Mouse (Mus musculus) myocyte (in vitro differentiated cells): ENCODE measurements at regions not wholly inside any gene's neighbourhood (a gene's known extent, or its start where the extent isn't known, plus 50 kb on each side); places are given as distances from the start of the nearest gene placed in this dataset.

Experiments used
- H3K27me3 ChIP-seq: one replicate; pipeline ENCODE4 v1.6.1; 2011; ENCODE audit not compliant: control insufficient read depth, insufficient read depth, insufficient read length
- H3K36me3 ChIP-seq: one replicate; pipeline ENCODE4 v1.6.1; 2011; ENCODE audit not compliant: control insufficient read depth, insufficient read depth
- H3K4me2 ChIP-seq: one replicate; pipeline ENCODE4 v1.6.1; 2011; ENCODE audit warnings: low read depth, control low read depth
- H3K4me3 ChIP-seq: one replicate; pipeline ENCODE4 v1.5.1; 2011; ENCODE audit warnings: mild to moderate bottlenecking, control low read depth, moderate library complexity
- H3K79me2 ChIP-seq: one replicate; pipeline ENCODE4 v1.6.1; 2011; ENCODE audit not compliant: control insufficient read depth, insufficient read depth
- H3ac ChIP-seq: one replicate; pipeline ENCODE4 v1.6.1; 2011; ENCODE audit not compliant: control insufficient read depth, insufficient read length
- CEBPB ChIP-seq: IDR thresholded peaks from 2 replicates; pipeline ENCODE4 v1.6.1; 2011; ENCODE audit warnings: mild to moderate bottlenecking, moderate library complexity; ENCODE audit not compliant: poor library complexity, insufficient read depth, severe bottlenecking
- E2F4 ChIP-seq: IDR thresholded peaks from one replicate; pipeline ENCODE4 v1.6.1; 2011; ENCODE audit warnings: mild to moderate bottlenecking, control low read depth, moderate library complexity; ENCODE audit not compliant: insufficient read depth
- MAX ChIP-seq: IDR thresholded peaks from one replicate; pipeline ENCODE4 v1.6.1; 2011; ENCODE audit warnings: low read depth, mild to moderate bottlenecking, control low read depth
- MYOD1 ChIP-seq, 3 experiments: IDR thresholded peaks; one replicate each; pipeline ENCODE4 v1.6.1; 2011; ENCODE audit warnings: control low read depth in 2 of 3, low read depth in 2 of 3, mild to moderate bottlenecking in 2 of 3, moderate library complexity in 1 of 3; ENCODE audit not compliant: insufficient read length in 2 of 3, control insufficient read depth in 1 of 3
- MYOG ChIP-seq, 3 experiments: IDR thresholded peaks; one replicate each; pipeline ENCODE4 v1.6.1; 2011; ENCODE audit warnings: control low read depth in 2 of 3, low read depth in 2 of 3, mild to moderate bottlenecking in 2 of 3; ENCODE audit not compliant: insufficient read length in 2 of 3, control insufficient read depth in 1 of 3, insufficient read depth in 1 of 3
- POLR2A ChIP-seq: IDR thresholded peaks from one replicate; pipeline ENCODE4 v1.6.1; 2011; ENCODE audit warnings: low read depth, mild to moderate bottlenecking, control low read depth, moderate library complexity; ENCODE audit not compliant: insufficient read length
- POLR2AphosphoS2 ChIP-seq: IDR thresholded peaks from one replicate; pipeline ENCODE4 v1.6.1; 2011; ENCODE audit warnings: low read depth, control low read depth; ENCODE audit not compliant: insufficient read length
- REST ChIP-seq: IDR thresholded peaks from one replicate; pipeline ENCODE4 v1.6.1; 2011; ENCODE audit warnings: mild to moderate bottlenecking, control low read depth, moderate library complexity; ENCODE audit not compliant: insufficient read depth, insufficient read length
- SRF ChIP-seq: IDR thresholded peaks from one replicate; pipeline ENCODE4 v1.6.1; 2011; ENCODE audit warnings: low read depth; ENCODE audit not compliant: control insufficient read depth, insufficient read length
- TCF12 ChIP-seq: IDR thresholded peaks from one replicate; pipeline ENCODE4 v1.6.1; 2011; ENCODE audit warnings: mild to moderate bottlenecking, control low read depth; ENCODE audit not compliant: poor library complexity, insufficient read depth, severe bottlenecking
- TCF3 ChIP-seq: IDR thresholded peaks from one replicate; pipeline ENCODE4 v1.6.1; 2011; ENCODE audit warnings: low read depth, control low read depth; ENCODE audit not compliant: insufficient read length
- USF1 ChIP-seq: IDR thresholded peaks from one replicate; pipeline ENCODE4 v1.6.1; 2011; ENCODE audit warnings: low read depth, mild to moderate bottlenecking, control low read depth, moderate library complexity

GRCm38 (mm10) chr14:105950924-105951323 lies 54.3 kb upstream of the Spry2 start:
- Histone ChIP-seq H3K36me3 (no peaks in the 10 kb centered on the region), H3K27me3 (no peaks in the 10 kb centered on the region), H3K4me2 (no peak overlapping the region), H3K4me3 (no peak overlapping the region), H3K79me2 (no peaks in the 10 kb centered on the region), H3ac (no peak overlapping the region)
- TF ChIP-seq POLR2A (no peak), E2F4 (no peak), MYOG (IDR thresholded peaks at IDR 0.05; ENCODE audit: control insufficient read depth in 1 of 3, insufficient read depth in 1 of 3, insufficient read length in 2 of 3, low read depth in 2 of 3) (no peak), SRF (no peak), CEBPB (no peak), USF1 (no peak), MAX (no peak), REST (no peak), TCF3 (no peak), MYOD1 (IDR thresholded peaks at IDR 0.05; ENCODE audit: control insufficient read depth in 1 of 3, insufficient read length in 2 of 3, low read depth in 2 of 3) (no peak), POLR2AphosphoS2 (no peak), TCF12 (no peak)

GRCm38 (mm10) chr14:105955082-105955481 lies 58.5 kb upstream of the Spry2 start:
- TF ChIP-seq MAX (peak; percentile 20), USF1 (no peak)
- Histone ChIP-seq H3K27me3 (no peaks in the 10 kb centered on the region), H3K79me2 (no peaks in the 10 kb centered on the region), H3K36me3 (no peaks in the 10 kb centered on the region), H3K4me3 (no peak overlapping the region), H3ac (no peak overlapping the region), H3K4me2 (peak overlapping the region; percentile 44)

DNA sequence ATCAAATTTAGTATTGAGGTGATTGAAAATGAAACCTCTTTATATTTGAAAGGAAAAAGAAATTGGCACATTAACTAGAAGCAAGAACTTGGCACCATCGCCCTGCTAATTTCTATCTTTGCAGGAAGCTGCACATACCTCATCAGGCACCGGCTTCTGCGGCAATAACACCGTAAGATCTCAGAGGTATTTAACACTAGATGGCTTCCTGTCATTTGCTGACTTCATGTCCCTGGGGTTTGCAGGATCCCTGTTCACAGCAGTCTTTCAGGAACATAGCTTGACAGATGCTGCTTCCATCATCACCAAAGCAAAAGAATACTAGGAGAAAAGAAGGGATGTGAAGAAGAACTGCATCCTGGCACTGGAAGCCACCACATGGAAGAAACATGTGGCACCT lies 60.2 kb upstream of the Spry2 start:
- H3K79me2 ChIP-seq, result no peaks in the 10 kb centered on the region
- H3K4me2 ChIP-seq, result no peak overlapping the region
- no peaks in the 10 kb centered on the region for H3K36me3 ChIP-seq
- no peak overlapping the region for H3ac ChIP-seq
- H3K27me3 ChIP-seq, result no peaks in the 10 kb centered on the region
- TF ChIP-seq E2F4 (no peak), POLR2AphosphoS2 (no peak), POLR2A (no peak), MAX (no peak), REST (no peak), TCF3 (no peak), SRF (no peak), CEBPB (no peak)
- no peak overlapping the region for H3K4me3 ChIP-seq

DNA sequence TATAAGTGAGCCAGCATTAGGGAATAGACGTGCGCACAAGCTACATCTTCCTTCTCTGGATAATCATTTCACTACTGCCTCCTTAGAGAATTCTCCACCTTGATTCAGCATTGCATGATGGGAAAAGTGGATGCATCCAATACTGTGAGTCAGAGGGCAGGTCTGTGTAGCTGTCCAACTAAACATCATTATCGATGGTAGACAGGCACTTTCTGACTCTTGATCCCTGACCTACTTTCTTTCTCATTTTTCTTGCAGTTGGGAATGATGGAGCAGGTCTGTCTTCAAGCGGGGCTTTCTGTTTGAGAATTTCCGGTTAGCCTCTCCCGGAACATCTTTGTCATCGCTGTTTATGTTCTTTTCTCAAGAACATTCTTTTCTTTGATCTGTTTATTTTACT lies 61.4 kb upstream of the Spry2 start:
- TF ChIP-seq TCF12, result no peak
- no peak for TF ChIP-seq MYOD1 (IDR thresholded peaks at IDR 0.05; ENCODE audit: control insufficient read depth in 1 of 3, insufficient read length in 2 of 3, low read depth in 2 of 3)
- no peak for TF ChIP-seq SRF
- TF ChIP-seq MYOG (IDR thresholded peaks at IDR 0.05; ENCODE audit: control insufficient read depth in 1 of 3, insufficient read depth in 1 of 3, insufficient read length in 2 of 3, low read depth in 2 of 3), result no peak
- no peak for TF ChIP-seq E2F4
- TF ChIP-seq CEBPB, result no peak
- TF ChIP-seq POLR2A, result no peak
- no peak for TF ChIP-seq POLR2AphosphoS2
- TF ChIP-seq MAX, result no peak
- TF ChIP-seq USF1, result no peak
- TF ChIP-seq REST, result no peak
- H3ac ChIP-seq, result no peak overlapping the region
- no peaks in the 10 kb centered on the region for H3K36me3 ChIP-seq

GRCm38 (mm10) chr14:105979544-105980323 lies 83.1 kb upstream of the Spry2 start:
- H3K36me3 ChIP-seq, result no peaks in the 10 kb centered on the region
- no peak overlapping the region for H3K4me2 ChIP-seq
- H3K27me3 ChIP-seq, result no peaks in the 10 kb centered on the region
- no peak overlapping the region for H3ac ChIP-seq
- no peaks in the 10 kb centered on the region for H3K79me2 ChIP-seq
- H3K4me3 ChIP-seq, result no peak overlapping the region
- no peak for TF ChIP-seq MAX
- no peak for TF ChIP-seq SRF
- no peak for TF ChIP-seq E2F4
- no peak for TF ChIP-seq TCF12
- TF ChIP-seq POLR2AphosphoS2, result no peak
- TF ChIP-seq POLR2A, result no peak
- TF ChIP-seq USF1, result no peak
- TF ChIP-seq TCF3, result no peak
- TF ChIP-seq REST, result no peak

More for the DNA sequence above, 61.4 kb upstream of the Spry2 start:
- no peak overlapping the region for H3K4me3 ChIP-seq
- no peaks in the 10 kb centered on the region for H3K79me2 ChIP-seq
- H3K27me3 ChIP-seq, result no peaks in the 10 kb centered on the region
- H3K4me2 ChIP-seq, result no peak overlapping the region
